Mouse (Mus musculus) lung, embryonic 14.5 days (tissue): Measurements from ENCODE around the gene Rhbdl2. TPM values are rescaled to one million over a fixed set of nuclear protein-coding genes. Genes with fewer than 3 reads are reported as not detected.

Experiments
- ATAC-seq: fragments of 200-750 bp; cut with Nextera tagmentation; 2 replicates; pipeline ENCODE4 v1.8.0; 2017; ENCODE audit warnings: mild to moderate bottlenecking, moderate TSS enrichment, moderate library complexity; ENCODE audit not compliant: insufficient read depth
- DNase-seq: peaks from one replicate; pipeline ENCODE4 v3.0.0-alpha.2; 2015
- H3K27ac ChIP-seq: fragments of 300-500 bp; sonication (generic); 2 replicates; pipeline ENCODE4 v1.5.1; 2014; ENCODE audit warnings: low read depth, mild to moderate bottlenecking, moderate library complexity
- H3K27me3 ChIP-seq: fragments of 300-500 bp; sonication (generic); 2 replicates; pipeline ENCODE4 v1.6.1; 2014; ENCODE audit warnings: low read length, control low read depth; ENCODE audit not compliant: insufficient read depth
- H3K36me3 ChIP-seq: fragments of 300-500 bp; sonication (generic); 2 replicates; pipeline ENCODE4 v1.6.1; 2014; ENCODE audit warnings: control low read depth; ENCODE audit not compliant: insufficient read depth
- H3K4me1 ChIP-seq: fragments of 300-500 bp; sonication (generic); 2 replicates; pipeline ENCODE4 v1.6.1; 2014; ENCODE audit warnings: antibody characterized with exemption, control low read depth; ENCODE audit not compliant: insufficient read depth
- H3K4me2 ChIP-seq: fragments of 300-500 bp; sonication (generic); 2 replicates; pipeline ENCODE4 v1.6.1; 2014; ENCODE audit warnings: mild to moderate bottlenecking
- H3K4me3 ChIP-seq: fragments of 300-500 bp; sonication (generic); 2 replicates; pipeline ENCODE4 v1.5.1; 2014; ENCODE audit warnings: low read depth, low read length
- H3K9ac ChIP-seq: fragments of 300-500 bp; sonication (generic); 2 replicates; pipeline ENCODE4 v1.6.1; 2014
- H3K9me3 ChIP-seq: fragments of 300-500 bp; sonication (generic); 2 replicates; pipeline ENCODE4 v1.6.1; 2016; ENCODE audit warnings: low read depth, low read length, control low read depth
- CTCF ChIP-seq: IDR thresholded peaks from 2 replicates; pipeline ENCODE4 v1.5.1; 2016; ENCODE audit warnings: antibody characterized with exemption, low read depth
- WGBS: fragments of 180-500 bp; shearing (Covaris S2); extraction: QIAGEN DNeasy Blood & Tissue Kit; methylation state at CpG from one replicate; pipeline ENCODE4 v1.1.7; 2014; 5-methylcytosine and 5-hydroxymethylcytosine counted together
- polyA plus RNA-seq: library from polyadenylated mRNA; unstranded; fragments of >200 nt; fragmentation: Nextera tagmentation; extraction: Ambion mirVana; gene quantifications from 2 replicates; pipeline ENCODE4 v1.2.1, GENCODE M21; 2014

Rhbdl2 gene
- polyA plus RNA-seq, 1 experiment from 2014 or later: 1.1 TPM

GRCm38 (mm10) chr4:123859803-123860202 is 72.1 kb downstream of the Rhbdl2 start:
- no peak overlapping the region for H3K4me2 ChIP-seq

DNA sequence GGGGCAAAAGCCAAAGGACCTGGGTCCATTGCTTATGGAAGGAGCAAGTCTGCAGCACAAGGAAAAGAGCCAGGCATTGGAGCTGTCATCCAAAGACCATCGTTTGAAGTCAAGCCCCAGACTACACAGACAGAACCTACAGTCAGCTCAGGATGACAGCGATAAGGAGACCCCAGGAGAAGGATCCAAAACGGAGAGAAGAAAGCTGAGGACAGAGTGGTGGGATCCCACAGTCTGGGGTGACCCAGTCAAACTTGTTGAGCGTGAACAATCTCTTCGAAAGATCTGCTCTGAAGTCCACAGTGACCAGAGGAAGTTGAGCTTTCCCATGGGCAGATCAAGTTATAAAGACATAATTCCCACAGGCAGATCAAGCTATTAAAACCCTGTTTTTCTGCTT is 72.9 kb downstream of the Rhbdl2 start:
- WGBS: 76% methylated on average over 5 of the region's 5 CpGs
- Histone ChIP-seq H3K4me2 (no peak overlapping the region), H3K9me3 (no peaks in the 10 kb centered on the region), H3K27ac (no peak overlapping the region), H3K27me3 (no peaks in the 10 kb centered on the region), H3K36me3 (no peaks in the 10 kb centered on the region), H3K9ac (no peak overlapping the region), H3K4me1 (no peaks in the 10 kb centered on the region), H3K4me3 (no peak overlapping the region)
- no peak for ATAC-seq
- no peak for TF ChIP-seq CTCF
- no peak for DNase-seq

More at GRCm38 (mm10) chr4:123859803-123860202, 72.1 kb downstream of the Rhbdl2 start:
- DNase-seq: no peak
- TF ChIP-seq CTCF: no peak
- ATAC-seq: no peak
- no peak overlapping the region for H3K9ac ChIP-seq
- WGBS: 47% methylated on average over 2 of the region's 2 CpGs
- no peak overlapping the region for H3K27ac ChIP-seq
- no peaks in the 10 kb centered on the region for H3K27me3 ChIP-seq
- H3K36me3 ChIP-seq: no peaks in the 10 kb centered on the region
- no peak overlapping the region for H3K4me3 ChIP-seq
- no peaks in the 10 kb centered on the region for H3K9me3 ChIP-seq
- no peaks in the 10 kb centered on the region for H3K4me1 ChIP-seq

Other genes with a start within 250 kb of the Rhbdl2 start
- 103 and 107 TPM in 2 replicates for gene Macf1, start 103.5 kb upstream of the Rhbdl2 start, polyA plus RNA-seq
- 313 TPM in 2 replicates for gene Ndufs5, start 69.7 kb upstream of the Rhbdl2 start, polyA plus RNA-seq
- gene Akirin1, start 37.5 kb upstream of the Rhbdl2 start, polyA plus RNA-seq: 48.0 and 49.6 TPM in 2 replicates
- gene 4933427I04Rik, start 71.8 kb downstream of the Rhbdl2 start, polyA plus RNA-seq: 0.11 TPM in 1 of 2 replicates, not detected in the other
- 61.5 and 81.4 TPM in 2 replicates for gene Mycbp, start 117.0 kb downstream of the Rhbdl2 start, polyA plus RNA-seq
- 50.2 and 54.3 TPM in 2 replicates for gene Rragc, start 129.6 kb downstream of the Rhbdl2 start, polyA plus RNA-seq
- gene 4930535I16Rik, start 130.1 kb downstream of the Rhbdl2 start, polyA plus RNA-seq: not detected in 2 replicates